Comparison of ENCODE assay signal across 11 mouse cellular contexts in the genomic region with DNA sequence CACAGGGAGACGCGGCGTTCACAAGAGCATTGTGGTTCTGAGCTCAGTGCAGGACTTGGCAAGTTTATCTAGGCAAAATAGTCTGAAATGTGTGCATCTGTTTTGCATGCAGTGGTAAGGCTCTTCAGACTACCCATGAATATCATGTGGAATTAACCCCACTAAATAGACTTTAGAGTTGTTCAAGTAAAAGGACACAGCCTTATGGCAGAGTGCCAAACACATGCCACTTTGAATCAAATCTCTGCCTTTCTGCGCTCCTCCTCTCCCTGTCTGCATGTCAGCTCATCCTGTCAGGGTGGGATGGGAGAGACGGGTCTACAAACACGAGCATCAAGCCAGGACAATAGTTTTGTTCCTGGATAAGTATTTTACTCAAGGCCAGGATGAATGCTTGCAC.
DNase-seq lines count a peak whose midpoint lies in the region; ATAC-seq and TF ChIP-seq lines count a peak whose summit lies in the region.
"Had no signal": no experiment of that assay in that cellular context is flagged by ENCODE, and none has a peak within 500 bp of the region (broad histone marks: within the 10 kb centered on the region; RNA-seq: fewer than 3 reads in every experiment).

No protein-coding gene starts in this region.

- peak overlapping the region; percentile 28 for H3K4me2 ChIP-seq in forebrain, embryonic 12.5 days
- H3K4me2 ChIP-seq in hindbrain, embryonic 16.5 days (ENCODE audit: low read length) = no peak overlapping the region
- H3K4me2 ChIP-seq: liver, embryonic 12.5 days had no signal

- H3K27ac ChIP-seq in forebrain, embryonic 12.5 days = peak overlapping the region; percentile 76
- no peak overlapping the region for H3K27ac ChIP-seq in forebrain, embryonic 10.5 days
- no peak overlapping the region for H3K27ac ChIP-seq in thymus, adult 2 months (ENCODE audit: control insufficient read depth, insufficient read depth, low read length)
- no peak overlapping the region for H3K27ac ChIP-seq in hindbrain, embryonic 16.5 days (ENCODE audit: low read depth, low read length)
- H3K27ac ChIP-seq: liver, embryonic 12.5 days had no signal

- TF ChIP-seq POLR2A in thymus, adult 2 months (IDR thresholded peaks at IDR 0.05; ENCODE audit: control insufficient read depth, extremely low read depth, insufficient read depth, low read length, poor library complexity) = no peak

- H3K27me3 ChIP-seq in forebrain, embryonic 12.5 days = no peaks in the 10 kb centered on the region
- H3K27me3 ChIP-seq in forebrain, embryonic 10.5 days (ENCODE audit: poor library complexity, severe bottlenecking) = no peaks in the 10 kb centered on the region
- no peaks in the 10 kb centered on the region for H3K27me3 ChIP-seq in thymus, adult 2 months (ENCODE audit: control insufficient read depth, insufficient read depth, low read length)
- no peaks in the 10 kb centered on the region for H3K27me3 ChIP-seq in hindbrain, embryonic 16.5 days (replicated peaks; ENCODE audit: control insufficient read depth, insufficient read depth, low read length)
- H3K27me3 ChIP-seq: liver, embryonic 12.5 days had no signal

- H3K9me3 ChIP-seq in forebrain, embryonic 12.5 days = no peaks in the 10 kb centered on the region
- no peaks in the 10 kb centered on the region for H3K9me3 ChIP-seq in forebrain, embryonic 10.5 days
- H3K9me3 ChIP-seq in hindbrain, embryonic 16.5 days (ENCODE audit: control insufficient read depth, low read length) = no peaks in the 10 kb centered on the region
- H3K9me3 ChIP-seq: liver, embryonic 12.5 days had no signal

- intact Hi-C loops in left cerebral cortex, postnatal 10 days (cut with DNase I) = no loop called here

- peaks cover 83% of the 10 kb centered on the region for H3K4me1 ChIP-seq in forebrain, embryonic 12.5 days
- H3K4me1 ChIP-seq in forebrain, embryonic 10.5 days = peaks cover 82% of the 10 kb centered on the region
- H3K4me1 ChIP-seq in thymus, adult 2 months (replicated peaks; ENCODE audit: control insufficient read depth, insufficient read depth, low read length) = peaks cover 39% of the 10 kb centered on the region
- H3K4me1 ChIP-seq in hindbrain, embryonic 16.5 days (ENCODE audit: control insufficient read depth, insufficient read depth, low read depth, low read length) = peaks cover 65% of the 10 kb centered on the region

- WGBS in forebrain, embryonic 12.5 days = 39% methylated on average over 6 of the region's 6 CpGs
- 90% methylated on average over 6 of the region's 6 CpGs for WGBS in forebrain, embryonic 10.5 days
- WGBS in thymus, adult 2 months = 50% methylated on average over 6 of the region's 6 CpGs
- WGBS in hindbrain, embryonic 16.5 days = 37% methylated on average over 6 of the region's 6 CpGs

- H3K4me3 ChIP-seq in forebrain, embryonic 12.5 days (replicated peaks) = no peak overlapping the region
- H3K4me3 ChIP-seq in forebrain, embryonic 10.5 days = no peak overlapping the region
- no peak overlapping the region for H3K4me3 ChIP-seq in thymus, adult 2 months (ENCODE audit: control insufficient read depth, insufficient read depth, low read length)
- H3K4me3 ChIP-seq in hindbrain, embryonic 16.5 days (ENCODE audit: low read length) = no peak overlapping the region
- H3K4me3 ChIP-seq: liver, embryonic 12.5 days had no signal

- no peak for TF ChIP-seq CTCF in thymus, adult 2 months (IDR thresholded peaks at IDR 0.05; ENCODE audit: borderline replicate concordance, control insufficient read depth, extremely low read depth, insufficient read depth, low read length, poor library complexity)

- DNase-seq in forebrain, embryonic 10.5 days (ENCODE audit: extremely low spot score, low spot score) = no peak
- DNase-seq in thymus, postnatal 4 days = peak; percentile 42
- DNase-seq in thymus, adult 2 months = no peak
- DNase-seq in adrenal gland, postnatal 14 days = no peak
- DNase-seq in left cerebral cortex, postnatal 10 days (ENCODE audit: extremely low spot score in 1 of 2, low spot score in 2 of 2) = no peak
- DNase-seq in ovary, postnatal 14 days (ENCODE audit: low spot score) = no peak
- DNase-seq: heart, postnatal 4 days; kidney, postnatal 10 days had no signal

- no peak; the same call in 1 of the 2 replicates for ATAC-seq in forebrain, embryonic 12.5 days (ENCODE audit: low FRiP score)
- ATAC-seq in hindbrain, embryonic 16.5 days = peak; percentile 29; the same call in 1 of the 2 replicates
- ATAC-seq: liver, embryonic 12.5 days had no signal

- H3K36me3 ChIP-seq in forebrain, embryonic 12.5 days (replicated peaks) = no peaks in the 10 kb centered on the region
- H3K36me3 ChIP-seq in forebrain, embryonic 10.5 days (replicated peaks) = no peaks in the 10 kb centered on the region
- H3K36me3 ChIP-seq in thymus, adult 2 months (ENCODE audit: control insufficient read depth, insufficient read depth, low read length) = no peaks in the 10 kb centered on the region
- H3K36me3 ChIP-seq in hindbrain, embryonic 16.5 days (ENCODE audit: control insufficient read depth, insufficient read depth, low read length) = no peaks in the 10 kb centered on the region

- H3K9ac ChIP-seq in forebrain, embryonic 12.5 days = no peak overlapping the region
- no peak overlapping the region for H3K9ac ChIP-seq in hindbrain, embryonic 16.5 days (ENCODE audit: low read depth, low read length)
- H3K9ac ChIP-seq: liver, embryonic 12.5 days had no signal
